Mouse (Mus musculus) induced T-regulatory cell, adult 2 months (primary cell): Measurements from ENCODE around the gene Lat.

ENCODE experiments used
- DNase-seq: peaks from one replicate; pipeline ENCODE4 v3.0.0-alpha.2; 2012; ENCODE audit warnings: low read depth

The Lat gene

GRCm38 (mm10) chr7:126367636-126368035, 1.7 kb downstream of the Lat start:
- DNase-seq, result peak; percentile 80

GRCm38 (mm10) chr7:126363038-126363437, 6.3 kb downstream of the Lat start:
- DNase-seq, result no peak

- DNase-seq, result no peak
These were observed 10.3 kb downstream of the Lat start for GRCm38 (mm10) chr7:126359049-126359448.

GRCm38 (mm10) chr7:126358413-126358812, 11.0 kb downstream of the Lat start:
- peak; percentile 58 for DNase-seq

- DNase-seq, result peak; percentile 80
These were observed 11.5 kb downstream of the Lat start for GRCm38 (mm10) chr7:126357838-126358237.

- peak; percentile 70 for DNase-seq
These were observed 12.4 kb downstream of the Lat start for GRCm38 (mm10) chr7:126356793-126357591.

GRCm38 (mm10) chr7:126355847-126356597, 13.3 kb downstream of the Lat start:
- DNase-seq, result no peak

- DNase-seq, result peak; percentile 49
These were observed 14.4 kb downstream of the Lat start for GRCm38 (mm10) chr7:126354738-126355614.

- no peak for DNase-seq
These were observed 15.4 kb downstream of the Lat start for GRCm38 (mm10) chr7:126353994-126354365.

GRCm38 (mm10) chr7:126353251-126353993, 15.9 kb downstream of the Lat start:
- DNase-seq, result peak; percentile 49

GRCm38 (mm10) chr7:126351419-126351951, 17.9 kb downstream of the Lat start:
- no peak for DNase-seq

GRCm38 (mm10) chr7:126350748-126351418, 18.5 kb downstream of the Lat start:
- no peak for DNase-seq

- no peak for DNase-seq
These were observed 21.1 kb downstream of the Lat start for GRCm38 (mm10) chr7:126348293-126348692.

GRCm38 (mm10) chr7:126347098-126347497, 22.3 kb downstream of the Lat start:
- DNase-seq, result peak; percentile 56

GRCm38 (mm10) chr7:126345969-126346368, 23.4 kb downstream of the Lat start:
- peak; percentile 55 for DNase-seq

- DNase-seq, result no peak
These were observed 23.8 kb downstream of the Lat start for GRCm38 (mm10) chr7:126345557-126345956.

GRCm38 (mm10) chr7:126340896-126341295, 28.5 kb downstream of the Lat start:
- no peak for DNase-seq

GRCm38 (mm10) chr7:126340206-126340618, 29.2 kb downstream of the Lat start:
- DNase-seq, result peak; percentile 70

- DNase-seq, result peak; percentile 58
These were observed 29.8 kb downstream of the Lat start for GRCm38 (mm10) chr7:126339521-126339971.

GRCm38 (mm10) chr7:126338906-126339305, 30.5 kb downstream of the Lat start:
- no peak for DNase-seq

- peak; percentile 42 for DNase-seq
These were observed 33.8 kb downstream of the Lat start for GRCm38 (mm10) chr7:126335556-126335955.
